ENCODE assay signal across 18 mouse cellular contexts in the genomic region with DNA sequence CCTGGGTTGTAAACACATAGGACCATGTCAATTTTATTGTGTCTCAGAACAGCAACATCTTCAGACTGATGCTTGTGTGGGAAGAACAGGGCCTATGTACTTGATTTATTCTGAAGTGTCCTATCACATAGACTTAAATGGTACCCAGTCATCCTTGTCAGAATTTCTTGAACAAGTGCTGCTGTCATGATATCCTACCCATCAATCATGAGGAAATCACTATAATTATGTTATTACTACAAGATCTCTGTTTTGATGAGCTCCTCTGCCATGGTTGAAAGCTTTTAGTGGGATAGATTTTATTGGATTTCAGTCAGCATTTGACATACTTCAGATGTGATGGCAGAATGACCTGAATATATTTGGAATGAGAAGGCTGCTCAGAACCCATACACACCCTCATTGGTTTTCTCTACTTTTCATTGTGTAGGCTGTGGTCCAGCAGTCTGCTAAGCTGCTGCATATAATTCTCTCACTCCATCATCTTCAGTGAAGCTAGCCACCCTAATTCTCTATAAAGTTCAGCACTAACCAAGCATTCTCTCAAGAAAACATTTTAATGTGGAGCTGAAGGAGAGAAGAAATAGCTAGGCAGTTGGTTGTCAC.
DNase-seq lines count a peak whose midpoint lies in the region; ATAC-seq and TF ChIP-seq lines count a peak whose summit lies in the region.
"Had no signal": no experiment of that assay in that cellular context is flagged by ENCODE, and none has a peak within 500 bp of the region (broad histone marks: within the 10 kb centered on the region; RNA-seq: fewer than 3 reads in every experiment).

No protein-coding gene starts in this region.

- no peak overlapping the region for H3K9ac ChIP-seq in forebrain, embryonic 13.5 days
- no peak overlapping the region for H3K9ac ChIP-seq in forebrain, embryonic 11.5 days (ENCODE audit: low read length)
- no peak overlapping the region for H3K9ac ChIP-seq in midbrain, embryonic 13.5 days (replicated peaks)
- no peak overlapping the region for H3K9ac ChIP-seq in midbrain, postnatal 0 days (replicated peaks; ENCODE audit: low read length, poor library complexity, severe bottlenecking)
- no peak overlapping the region for H3K9ac ChIP-seq in forebrain, embryonic 14.5 days (ENCODE audit: low read length)
- H3K9ac ChIP-seq in hindbrain, embryonic 16.5 days (ENCODE audit: low read depth, low read length) = no peak overlapping the region
- H3K9ac ChIP-seq: embryonic facial prominence, embryonic 13.5 days had no signal

- H3K9me3 ChIP-seq in forebrain, embryonic 13.5 days (replicated peaks) = no peaks in the 10 kb centered on the region
- no peaks in the 10 kb centered on the region for H3K9me3 ChIP-seq in forebrain, embryonic 11.5 days (ENCODE audit: control insufficient read depth, low read length)
- no peaks in the 10 kb centered on the region for H3K9me3 ChIP-seq in midbrain, embryonic 13.5 days
- no peaks in the 10 kb centered on the region for H3K9me3 ChIP-seq in midbrain, postnatal 0 days (ENCODE audit: low read length)
- H3K9me3 ChIP-seq in forebrain, embryonic 14.5 days (replicated peaks; ENCODE audit: control insufficient read depth, low read length) = no peaks in the 10 kb centered on the region
- H3K9me3 ChIP-seq in hindbrain, embryonic 16.5 days (ENCODE audit: control insufficient read depth, low read length) = no peaks in the 10 kb centered on the region
- H3K9me3 ChIP-seq: embryonic facial prominence, embryonic 13.5 days; heart, embryonic 10.5 days had no signal

- no peaks in the 10 kb centered on the region for H3K4me1 ChIP-seq in forebrain, embryonic 13.5 days
- H3K4me1 ChIP-seq in forebrain, embryonic 11.5 days (replicated peaks; ENCODE audit: control insufficient read depth, insufficient read depth, low read length) = no peaks in the 10 kb centered on the region
- H3K4me1 ChIP-seq in midbrain, embryonic 13.5 days (replicated peaks) = no peaks in the 10 kb centered on the region
- no peaks in the 10 kb centered on the region for H3K4me1 ChIP-seq in midbrain, postnatal 0 days (ENCODE audit: insufficient read depth, low read length)
- H3K4me1 ChIP-seq in forebrain, embryonic 14.5 days (ENCODE audit: control insufficient read depth, insufficient read depth, low read length) = no peaks in the 10 kb centered on the region
- H3K4me1 ChIP-seq in hindbrain, embryonic 16.5 days (ENCODE audit: control insufficient read depth, insufficient read depth, low read depth, low read length) = no peaks in the 10 kb centered on the region
- H3K4me1 ChIP-seq: embryonic facial prominence, embryonic 13.5 days; heart, embryonic 10.5 days had no signal

- no peaks in the 10 kb centered on the region for H3K27me3 ChIP-seq in forebrain, embryonic 13.5 days
- no peaks in the 10 kb centered on the region for H3K27me3 ChIP-seq in forebrain, embryonic 11.5 days (ENCODE audit: control insufficient read depth, insufficient read depth, low read length)
- H3K27me3 ChIP-seq in midbrain, embryonic 13.5 days = no peaks in the 10 kb centered on the region
- H3K27me3 ChIP-seq in midbrain, postnatal 0 days (ENCODE audit: insufficient read depth, low read length) = no peaks in the 10 kb centered on the region
- H3K27me3 ChIP-seq in forebrain, embryonic 14.5 days (replicated peaks; ENCODE audit: control insufficient read depth, insufficient read depth, low read length) = no peaks in the 10 kb centered on the region
- H3K27me3 ChIP-seq in hindbrain, embryonic 16.5 days (replicated peaks; ENCODE audit: control insufficient read depth, insufficient read depth, low read length) = no peaks in the 10 kb centered on the region
- H3K27me3 ChIP-seq: embryonic facial prominence, embryonic 13.5 days had no signal

- no peak overlapping the region for H3K4me3 ChIP-seq in forebrain, embryonic 13.5 days
- H3K4me3 ChIP-seq in forebrain, embryonic 11.5 days (ENCODE audit: low read depth, low read length) = no peak overlapping the region
- H3K4me3 ChIP-seq in midbrain, embryonic 13.5 days (replicated peaks) = no peak overlapping the region
- H3K4me3 ChIP-seq in midbrain, postnatal 0 days (ENCODE audit: low read depth, low read length) = no peak overlapping the region
- no peak overlapping the region for H3K4me3 ChIP-seq in forebrain, embryonic 14.5 days (ENCODE audit: low read depth, low read length)
- H3K4me3 ChIP-seq in hindbrain, embryonic 16.5 days (ENCODE audit: low read length) = no peak overlapping the region
- H3K4me3 ChIP-seq: embryonic facial prominence, embryonic 13.5 days; heart, embryonic 10.5 days had no signal

- H3K4me2 ChIP-seq in forebrain, embryonic 13.5 days = no peak overlapping the region
- no peak overlapping the region for H3K4me2 ChIP-seq in forebrain, embryonic 11.5 days (ENCODE audit: low read depth, low read length, severe bottlenecking)
- no peak overlapping the region for H3K4me2 ChIP-seq in midbrain, embryonic 13.5 days (replicated peaks)
- no peak overlapping the region for H3K4me2 ChIP-seq in midbrain, postnatal 0 days (ENCODE audit: low read depth, low read length, poor library complexity, severe bottlenecking)
- no peak overlapping the region for H3K4me2 ChIP-seq in forebrain, embryonic 14.5 days (ENCODE audit: low read length)
- H3K4me2 ChIP-seq in hindbrain, embryonic 16.5 days (ENCODE audit: low read length) = no peak overlapping the region
- H3K4me2 ChIP-seq: embryonic facial prominence, embryonic 13.5 days had no signal

- no peaks in the 10 kb centered on the region for H3K36me3 ChIP-seq in forebrain, embryonic 13.5 days (ENCODE audit: poor library complexity, severe bottlenecking)
- H3K36me3 ChIP-seq in forebrain, embryonic 11.5 days (ENCODE audit: control insufficient read depth, insufficient read depth, low read length) = no peaks in the 10 kb centered on the region
- H3K36me3 ChIP-seq in midbrain, embryonic 13.5 days = no peaks in the 10 kb centered on the region
- no peaks in the 10 kb centered on the region for H3K36me3 ChIP-seq in midbrain, postnatal 0 days (ENCODE audit: insufficient read depth, low read length)
- no peaks in the 10 kb centered on the region for H3K36me3 ChIP-seq in forebrain, embryonic 14.5 days (ENCODE audit: control insufficient read depth, insufficient read depth, low read length)
- no peaks in the 10 kb centered on the region for H3K36me3 ChIP-seq in hindbrain, embryonic 16.5 days (ENCODE audit: control insufficient read depth, insufficient read depth, low read length)
- H3K36me3 ChIP-seq: embryonic facial prominence, embryonic 13.5 days; heart, embryonic 10.5 days had no signal

- no peak for DNase-seq in forebrain, embryonic 11.5 days (ENCODE audit: low spot score)
- DNase-seq in midbrain, postnatal 0 days (ENCODE audit: low spot score) = no peak
- peak; percentile 13 for DNase-seq in forebrain, embryonic 14.5 days (ENCODE audit: low spot score)
- no peak for DNase-seq in lung, postnatal 14 days
- DNase-seq: adrenal gland, postnatal 10 days; cerebellum, adult 18-20 months; cerebellum, adult 9-11 months; cerebellum, postnatal 36 days; gastrocnemius, postnatal 10 days; heart, adult 18-20 months; heart, postnatal 10 days; heart, postnatal 4 days had no signal

- ATAC-seq in forebrain, embryonic 13.5 days = peak; percentile 33; the same call in 1 of the 2 replicates
- ATAC-seq in forebrain, embryonic 11.5 days (replicated peaks; ENCODE audit: low FRiP score) = no peak
- 0 out of 2 replicates have a peak, but pooled peaks have one; percentile 37 for ATAC-seq in midbrain, embryonic 13.5 days
- ATAC-seq in midbrain, postnatal 0 days (ENCODE audit: low FRiP score) = no peak
- ATAC-seq in forebrain, embryonic 14.5 days = 0 out of 2 replicates have a peak, but pooled peaks have one; percentile 18
- ATAC-seq in hindbrain, embryonic 16.5 days = peak; percentile 58; the same call in 1 of the 2 replicates
- ATAC-seq: intestine, embryonic 16.5 days had no signal

- H3K27ac ChIP-seq in forebrain, embryonic 13.5 days = no peak overlapping the region
- no peak overlapping the region for H3K27ac ChIP-seq in forebrain, embryonic 11.5 days (ENCODE audit: low read depth, low read length)
- no peak overlapping the region for H3K27ac ChIP-seq in midbrain, embryonic 13.5 days
- no peak overlapping the region for H3K27ac ChIP-seq in midbrain, postnatal 0 days (ENCODE audit: low read depth, low read length)
- H3K27ac ChIP-seq in forebrain, embryonic 14.5 days (ENCODE audit: low read depth, low read length) = no peak overlapping the region
- no peak overlapping the region for H3K27ac ChIP-seq in hindbrain, embryonic 16.5 days (ENCODE audit: low read depth, low read length)
- H3K27ac ChIP-seq: embryonic facial prominence, embryonic 13.5 days; heart, embryonic 10.5 days had no signal

- no peak for TF ChIP-seq CTCF in midbrain, postnatal 0 days (IDR thresholded peaks at IDR 0.05)

Comparison
In these comparisons a context has a peak if more than half of its experiments do, and no peak if none do; other contexts are left out.
1. ATAC-seq: peak in forebrain, embryonic 13.5 days (single experiment), midbrain, embryonic 13.5 days (single experiment), forebrain, embryonic 14.5 days (single experiment) and hindbrain, embryonic 16.5 days (single experiment); none in forebrain, embryonic 11.5 days (single experiment) and midbrain, postnatal 0 days (single experiment).